Mouse (Mus musculus) gastrocnemius, postnatal 10 days (tissue): ENCODE results near the gene Sox18. TPM values are rescaled to one million over a fixed set of nuclear protein-coding genes. Genes with fewer than 3 reads are reported as not detected.
A peak's percentile ranks its signal among the peaks of the same experiment; 100 is the strongest.

Experiments
- DNase-seq: peaks from one replicate; pipeline ENCODE4 v3.0.0; 2021; ENCODE audit warnings: mixed read lengths
- total RNA-seq, 2 experiments: library from RNA; stranded (reverse); gene quantifications; 2 replicates each; pipeline ENCODE4 v1.2.3; 2021

Sox18 gene
- total RNA-seq, 2 experiments from 2014 or later, result 25.4 to 36.2 TPM

GRCm38 (mm10) chr2:181680716-181681117 is 9.3 kb upstream of the Sox18 start:
- DNase-seq, result no peak

DNA sequence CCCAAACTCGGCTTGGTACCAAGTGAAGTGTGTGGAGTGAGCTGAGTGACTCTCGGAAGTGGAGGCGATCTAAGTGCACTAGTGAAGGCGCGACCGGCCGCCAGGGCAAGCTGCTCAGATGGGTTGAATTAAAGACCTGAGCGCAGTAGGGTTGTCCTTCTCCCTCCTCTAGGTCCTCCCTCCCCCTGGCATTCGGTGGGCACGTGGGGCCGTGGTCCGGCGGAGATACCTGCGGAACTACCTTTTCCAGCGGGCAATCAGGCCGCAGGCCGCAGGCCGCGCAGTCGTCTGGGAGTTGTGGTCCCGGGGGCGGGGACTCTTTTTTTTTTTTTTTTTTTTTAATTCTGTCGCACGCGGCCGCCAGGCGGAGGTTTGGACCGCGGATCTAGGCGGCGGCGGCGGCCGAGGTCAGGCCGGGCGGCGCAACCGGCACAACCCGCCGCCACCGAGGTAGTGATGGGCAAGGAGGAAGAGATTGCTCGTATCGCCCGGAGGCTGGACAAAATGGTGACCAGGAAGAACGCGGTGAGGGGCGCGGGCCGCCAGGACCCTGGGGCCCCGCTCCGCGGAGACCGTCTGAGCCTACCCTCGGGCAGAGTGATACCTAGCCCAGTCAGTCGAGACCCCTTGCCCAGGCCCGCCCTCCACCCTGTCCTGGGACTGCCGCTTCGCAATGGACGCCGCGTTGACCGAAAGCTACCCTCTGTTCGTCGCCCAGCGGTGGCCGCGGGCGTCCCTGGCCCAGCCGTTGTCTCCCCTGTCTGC is 8.7 kb upstream of the Sox18 start, which contains the start of gene Tcea2:
Gene Tcea2, plus strand, starts transcription at position 360 of the 765 bp plus-strand sequence.
- peak; percentile 54 for DNase-seq

GRCm38 (mm10) chr2:181678780-181679179 is 7.3 kb upstream of the Sox18 start:
- peak; percentile 54 for DNase-seq

GRCm38 (mm10) chr2:181677755-181678098 is 6.3 kb upstream of the Sox18 start:
- DNase-seq, result no peak

DNA sequence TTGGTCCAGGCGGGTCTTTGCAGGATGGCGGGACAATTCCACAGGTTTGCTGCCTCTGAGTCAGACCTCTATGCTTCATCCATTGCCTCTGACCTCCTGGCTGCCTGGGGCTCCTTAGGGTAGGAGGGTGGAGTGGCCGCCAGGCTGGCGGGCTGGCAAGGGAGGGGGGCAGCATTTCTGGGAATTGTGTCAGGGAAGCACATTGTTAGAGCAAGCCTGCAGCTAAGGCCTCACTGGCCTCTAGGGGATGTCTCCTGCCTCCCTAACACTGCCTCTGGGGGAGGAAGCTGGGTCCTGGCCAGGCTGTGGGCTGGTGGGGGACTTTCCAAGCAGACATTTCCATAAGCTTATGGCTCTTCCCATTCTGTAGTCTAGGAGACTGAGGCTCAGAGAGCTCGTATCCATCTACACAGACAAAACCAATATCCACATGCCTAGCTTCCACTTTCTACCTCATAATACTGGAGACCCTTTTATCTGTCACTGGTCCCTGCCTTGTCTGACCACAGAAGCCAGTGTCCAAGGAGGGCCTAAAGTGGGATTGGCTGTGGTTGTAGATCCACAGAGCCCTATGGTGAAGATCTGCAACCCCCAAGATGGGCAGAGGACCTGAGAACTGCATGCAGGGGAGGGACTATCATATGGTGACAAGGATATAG is 5.8 kb upstream of the Sox18 start:
- no peak for DNase-seq

- DNase-seq, result no peak
Measured at GRCm38 (mm10) chr2:181676424-181676823, 5.0 kb upstream of the Sox18 start.

DNA sequence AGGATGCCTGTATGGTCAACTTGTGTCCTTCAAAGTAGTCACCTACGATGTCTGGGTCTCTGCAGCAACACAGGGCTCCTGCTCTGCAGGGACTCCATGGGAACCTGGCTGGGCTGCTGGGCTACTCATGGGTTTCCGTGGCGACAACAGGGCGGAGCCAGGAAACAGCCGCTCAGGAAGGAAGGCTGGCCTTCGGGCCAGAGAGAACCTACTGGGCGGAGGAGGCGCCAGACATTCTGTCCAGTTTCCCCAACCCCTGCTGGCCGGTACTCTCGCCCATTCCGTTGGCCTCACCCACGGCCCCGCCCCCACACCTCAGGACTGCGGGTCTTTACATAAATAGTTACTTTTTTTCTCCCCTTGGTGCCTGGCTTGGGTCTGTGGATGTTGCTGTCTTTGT is 4.0 kb upstream of the Sox18 start:
- DNase-seq, result peak; percentile 52

DNA sequence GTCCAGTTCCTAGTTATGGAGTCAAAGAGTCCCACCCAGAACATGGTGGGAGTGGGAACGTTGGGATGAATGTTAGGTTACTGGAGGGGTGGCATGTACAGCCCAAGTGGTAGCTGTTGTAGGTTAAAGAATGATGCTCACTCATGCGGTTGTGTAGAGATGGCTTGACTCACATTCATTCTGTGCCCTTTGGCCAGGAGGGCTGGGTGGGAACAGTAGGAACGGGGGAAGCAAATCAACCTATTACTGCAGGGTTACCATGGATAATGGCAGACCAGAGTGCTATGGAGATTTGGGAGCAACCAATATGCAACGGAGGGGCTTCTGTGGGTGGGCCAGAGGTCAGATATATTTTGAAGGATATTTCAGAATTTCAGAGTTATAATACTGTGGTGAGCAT is 3.5 kb upstream of the Sox18 start:
- no peak for DNase-seq

- DNase-seq, result no peak
Measured at GRCm38 (mm10) chr2:181673501-181673900, 2.1 kb upstream of the Sox18 start.

DNA sequence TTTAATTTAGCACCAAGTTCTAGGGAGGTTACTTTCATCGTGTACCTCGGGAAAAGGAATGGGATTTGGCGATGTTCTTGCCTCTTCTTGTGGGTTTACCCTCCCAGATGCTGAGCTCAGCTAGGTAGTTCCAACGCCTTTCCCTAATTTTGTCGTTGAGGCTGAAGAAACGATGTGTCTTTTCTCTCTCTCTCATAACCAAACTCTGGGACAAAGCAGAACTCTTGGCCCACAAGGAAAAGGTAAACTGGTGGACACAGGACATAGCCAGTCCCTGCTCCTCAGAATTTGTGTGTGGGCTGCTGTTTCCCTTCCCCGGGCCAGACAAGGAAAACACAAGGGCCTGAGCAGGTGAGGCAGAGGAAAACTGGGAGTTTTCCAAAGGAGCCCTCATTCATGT is 544 bp upstream of the Sox18 start:
- no peak for DNase-seq

GRCm38 (mm10) chr2:181670913-181671311 is 528 bp downstream of the Sox18 start:
- no peak for DNase-seq

- DNase-seq, result no peak
Measured at GRCm38 (mm10) chr2:181670285-181670912, 1.0 kb downstream of the Sox18 start.

DNA sequence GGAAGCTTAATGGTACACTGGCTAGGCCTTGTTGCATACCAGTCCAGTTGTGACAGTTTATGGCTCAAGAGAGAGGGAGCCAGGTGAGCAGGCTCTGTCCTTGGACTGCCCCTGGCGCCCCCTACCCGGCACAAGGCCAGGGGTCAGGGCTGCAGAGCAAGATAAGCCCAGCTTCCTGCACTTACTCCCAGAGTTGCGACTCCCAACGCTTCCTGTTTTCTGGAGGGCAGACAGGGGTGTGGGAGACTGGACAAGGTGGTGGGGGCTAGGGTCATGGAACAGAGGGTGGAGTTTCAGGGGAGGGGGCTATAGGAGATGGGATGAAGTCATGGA is 8.2 kb downstream of the Sox18 start:
- DNase-seq, result no peak

DNA sequence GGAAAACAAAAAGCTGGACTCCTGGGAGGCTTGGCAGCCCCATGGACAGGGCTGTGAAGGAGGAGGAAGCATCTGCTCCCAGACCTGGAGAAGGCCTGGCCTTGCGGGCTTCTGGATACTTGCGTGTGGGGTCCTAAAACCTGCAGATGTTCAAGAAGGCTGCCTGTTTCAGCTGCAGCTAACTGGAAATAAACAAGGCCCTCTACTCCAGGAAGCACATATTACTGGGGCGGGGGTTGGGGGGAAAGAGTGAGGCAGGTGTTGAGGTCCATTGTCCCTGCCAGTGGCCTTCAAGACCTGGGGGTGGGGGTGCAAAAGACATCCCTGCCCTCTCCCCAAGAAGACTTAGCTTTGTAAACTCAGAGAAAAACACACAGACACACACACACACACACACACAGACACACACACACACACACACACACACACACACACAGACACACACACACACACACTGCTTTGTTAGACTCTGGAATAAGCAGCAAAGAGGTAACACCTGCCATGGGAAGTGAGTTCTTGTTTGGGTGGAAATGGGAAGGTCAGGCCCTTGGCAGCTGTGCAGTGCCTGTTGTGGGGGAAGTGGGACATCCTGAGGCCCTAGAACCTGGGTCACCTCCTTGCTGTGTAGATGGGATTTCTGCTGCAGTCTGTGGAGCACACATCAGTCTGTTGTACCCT is 8.7 kb downstream of the Sox18 start:
- no peak for DNase-seq

GRCm38 (mm10) chr2:181659609-181660055 is 11.8 kb downstream of the Sox18 start:
- DNase-seq, result peak; percentile 79

- peak; percentile 53 for DNase-seq
Measured at GRCm38 (mm10) chr2:181658930-181659555, 12.4 kb downstream of the Sox18 start.

- DNase-seq, result peak; percentile 15
Measured at GRCm38 (mm10) chr2:181658528-181658927, 12.9 kb downstream of the Sox18 start.

DNA sequence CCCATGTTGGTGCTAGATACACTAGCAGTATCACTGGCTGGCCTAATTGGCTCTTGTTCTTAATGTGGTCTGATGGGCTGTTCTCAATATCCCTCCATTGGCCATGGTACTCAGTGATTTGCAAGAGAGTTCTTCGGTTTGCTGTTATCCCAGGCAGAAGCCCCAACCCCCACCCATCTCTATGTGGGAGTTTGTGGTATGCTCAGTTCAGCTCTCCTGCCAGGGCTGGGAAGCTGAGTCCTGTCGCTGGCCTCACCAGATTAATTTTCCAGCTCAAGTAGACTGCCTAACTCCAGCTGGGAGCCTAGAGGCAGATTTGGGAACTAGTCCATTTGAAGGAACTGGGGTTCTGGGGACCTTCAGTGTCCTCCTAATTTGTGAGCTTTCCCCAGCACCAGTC is 14.0 kb downstream of the Sox18 start:
- no peak for DNase-seq

DNA sequence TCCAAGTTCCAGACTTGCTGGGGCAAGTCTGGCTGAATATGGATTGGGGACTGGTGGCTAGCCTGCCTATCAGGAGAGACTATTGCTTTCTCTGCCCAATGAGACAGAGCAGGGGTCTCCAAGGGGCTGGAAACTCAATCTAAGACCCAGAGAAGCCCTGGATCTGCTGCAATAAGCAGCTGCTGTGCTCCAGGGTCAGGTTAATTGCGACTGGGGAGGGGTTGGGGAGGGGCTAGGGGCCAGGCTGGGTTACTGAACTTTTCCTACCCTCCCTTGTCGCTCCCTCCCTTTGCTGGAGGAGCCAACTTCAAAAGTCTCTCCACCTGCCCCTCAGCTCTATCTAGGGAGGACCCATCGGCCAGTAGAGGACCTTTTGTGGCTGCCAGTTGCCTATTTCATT is 14.7 kb downstream of the Sox18 start, which contains the start of gene Gm29797:
Gene Gm29797, plus strand, starts transcription at position 301 of the 400 bp plus-strand sequence.
- no peak for DNase-seq

DNA sequence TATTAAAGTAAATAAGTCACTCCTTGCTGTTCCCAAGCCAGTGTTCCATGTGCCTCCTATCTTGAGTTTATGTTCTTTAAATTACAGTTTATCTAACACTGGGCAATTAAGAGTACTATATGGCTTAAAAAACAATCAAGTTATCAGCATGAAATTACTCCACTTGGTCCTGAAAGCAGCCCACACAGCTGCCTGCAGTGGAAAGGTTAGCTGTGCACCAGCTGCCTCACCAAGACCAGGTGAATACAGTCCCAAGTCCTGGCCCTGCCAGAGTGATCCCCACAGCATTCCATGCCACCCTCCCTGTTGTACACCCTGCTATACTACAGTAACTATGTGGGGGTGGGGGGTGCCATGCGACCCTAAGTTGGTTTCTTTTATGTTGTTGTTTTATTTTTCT is 17.9 kb downstream of the Sox18 start:
- DNase-seq, result no peak

GRCm38 (mm10) chr2:181653065-181653464 is 18.4 kb downstream of the Sox18 start:
- DNase-seq, result no peak

- DNase-seq, result no peak
Measured at GRCm38 (mm10) chr2:181648926-181649325, 22.5 kb downstream of the Sox18 start.
